Mouse (Mus musculus): ENCODE results near the gene Srl.

DNA sequence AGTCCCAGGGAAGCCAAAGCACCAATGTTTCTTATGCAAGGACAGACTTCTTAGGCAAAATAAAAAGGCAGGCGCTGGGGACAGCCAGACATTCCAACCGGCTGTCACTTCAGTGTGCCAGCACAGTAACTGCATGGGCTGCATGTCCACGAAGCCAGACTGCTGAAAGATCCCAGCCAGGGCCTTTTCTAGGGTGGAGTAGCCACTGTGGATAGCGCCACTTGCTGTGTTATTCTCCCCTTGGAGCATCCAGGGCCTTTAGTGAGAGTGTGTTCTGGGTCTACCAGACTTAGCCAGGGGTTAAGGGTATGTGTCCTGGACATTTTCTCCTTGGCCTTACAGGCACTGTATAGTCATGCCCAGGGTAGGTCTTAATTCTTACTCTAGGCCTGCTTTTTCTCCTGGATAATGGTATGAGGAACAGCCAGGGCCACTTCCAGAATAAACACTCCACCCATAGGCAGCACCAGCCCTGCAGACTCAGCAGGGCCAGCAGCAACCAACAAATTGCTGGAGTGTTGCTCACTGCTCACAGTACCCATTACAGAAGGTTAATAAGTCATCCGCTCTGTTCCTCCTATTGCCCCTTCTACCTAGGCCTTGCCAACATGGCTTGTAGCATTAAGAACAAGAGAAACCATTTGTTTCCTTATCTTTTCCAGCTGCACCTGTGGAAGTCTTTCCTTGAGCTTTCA is 46.0 kb upstream of the Srl start:
- TF ChIP-seq CTCF (IDR thresholded peaks at IDR 0.05; ENCODE audit: extremely low read depth, insufficient read depth, low read length) (no peak), POLR2A (IDR thresholded peaks at IDR 0.05; ENCODE audit: extremely low read depth, insufficient read depth, low read length) (no peak)
